ENCODE assay signal across 8 mouse cellular contexts in the genomic region with DNA sequence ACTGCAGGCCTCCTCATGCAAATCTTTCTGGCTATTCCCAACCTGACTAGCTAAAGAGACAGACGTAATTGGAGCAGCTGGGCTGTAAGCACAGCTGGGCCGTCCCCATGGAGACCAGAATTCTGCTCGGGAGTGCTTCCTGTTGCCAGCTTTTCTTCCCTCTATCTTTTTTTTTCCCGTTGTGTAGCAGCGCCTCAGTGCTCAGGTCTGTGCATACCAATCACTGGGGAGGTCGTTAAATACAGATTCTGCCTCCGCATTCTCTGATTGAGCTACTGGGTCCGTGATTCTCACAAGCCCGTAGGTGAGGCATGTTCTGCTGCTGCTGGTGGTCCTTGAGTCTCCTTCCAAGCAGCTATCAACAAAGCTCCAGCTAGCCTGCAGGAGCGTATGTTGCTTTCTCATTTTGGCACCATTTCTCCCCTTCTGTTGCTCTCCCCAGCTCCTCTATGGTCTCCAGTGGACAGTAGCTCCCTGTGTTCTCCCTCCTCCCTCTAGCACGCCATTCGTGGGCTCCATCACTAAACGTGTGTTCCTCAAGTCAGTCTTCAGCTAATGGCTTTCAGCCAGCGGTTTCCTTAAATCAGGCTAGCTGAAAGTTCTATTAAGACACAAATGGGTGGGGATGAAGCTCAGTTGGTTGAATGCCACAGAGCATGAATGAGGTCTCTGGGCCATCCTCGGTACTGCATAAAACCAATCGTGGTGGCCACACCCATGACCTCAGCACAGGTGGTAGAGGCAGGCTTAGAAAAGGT. TPM values are rescaled to one million over a fixed set of nuclear protein-coding genes. Genes with fewer than 3 reads are reported as not detected.
A peak's percentile ranks its signal among the peaks of the same experiment; 100 is the strongest.
DNase-seq lines count a peak whose midpoint lies in the region; ATAC-seq and TF ChIP-seq lines count a peak whose summit lies in the region.

No protein-coding gene starts in this region.

- peaks cover 4% of the 10 kb centered on the region; the same call in 1 of the 2 replicates for H3K4me1 ChIP-seq in forebrain, embryonic 11.5 days (replicated peaks; ENCODE audit: control insufficient read depth, insufficient read depth, low read length)
- H3K4me1 ChIP-seq in heart, embryonic 16.5 days (ENCODE audit: control insufficient read depth, insufficient read depth, low read length) = peaks cover 21% of the 10 kb centered on the region
- H3K4me1 ChIP-seq in midbrain, postnatal 0 days (ENCODE audit: insufficient read depth, low read length) = peaks cover 23% of the 10 kb centered on the region

- H3K4me2 ChIP-seq in forebrain, embryonic 11.5 days (ENCODE audit: low read depth, low read length, severe bottlenecking) = 0 out of 2 replicates have a peak overlapping the region, but pooled peaks have one; percentile 15
- H3K4me2 ChIP-seq in heart, embryonic 16.5 days (ENCODE audit: low read depth, low read length) = peak overlapping the region; percentile 44
- peak overlapping the region; percentile 45 for H3K4me2 ChIP-seq in midbrain, postnatal 0 days (ENCODE audit: low read depth, low read length, poor library complexity, severe bottlenecking)

- WGBS in forebrain, embryonic 11.5 days = 28% methylated on average over 16 of the region's 16 CpGs
- WGBS in heart, embryonic 16.5 days = 27% methylated on average over 16 of the region's 16 CpGs
- WGBS in midbrain, postnatal 0 days = 13% methylated on average over 16 of the region's 16 CpGs

- H3K9me3 ChIP-seq in forebrain, embryonic 11.5 days (ENCODE audit: control insufficient read depth, low read length) = no peaks in the 10 kb centered on the region
- no peaks in the 10 kb centered on the region for H3K9me3 ChIP-seq in heart, embryonic 16.5 days (replicated peaks; ENCODE audit: control insufficient read depth, low read length)
- H3K9me3 ChIP-seq in midbrain, postnatal 0 days (ENCODE audit: low read length) = no peaks in the 10 kb centered on the region

- no peak overlapping the region for H3K27ac ChIP-seq in forebrain, embryonic 11.5 days (ENCODE audit: low read depth, low read length)
- H3K27ac ChIP-seq in heart, embryonic 16.5 days (ENCODE audit: low read length) = peak overlapping the region; percentile 49
- H3K27ac ChIP-seq in midbrain, postnatal 0 days (ENCODE audit: low read depth, low read length) = peak overlapping the region; percentile 88

- TF ChIP-seq CTCF in midbrain, postnatal 0 days (IDR thresholded peaks at IDR 0.05) = no peak; the same call in 1 of the 2 replicates

- no peak overlapping the region for H3K4me3 ChIP-seq in forebrain, embryonic 11.5 days (ENCODE audit: low read depth, low read length)
- no peak overlapping the region for H3K4me3 ChIP-seq in heart, embryonic 16.5 days (ENCODE audit: low read length)
- peak overlapping the region; percentile 14; the same call in 1 of the 2 replicates for H3K4me3 ChIP-seq in midbrain, postnatal 0 days (ENCODE audit: low read depth, low read length)

- H3K9ac ChIP-seq in forebrain, embryonic 11.5 days (ENCODE audit: low read length) = no peak overlapping the region
- no peak overlapping the region for H3K9ac ChIP-seq in heart, embryonic 16.5 days (ENCODE audit: low read length)
- H3K9ac ChIP-seq in midbrain, postnatal 0 days (replicated peaks; ENCODE audit: low read length, poor library complexity, severe bottlenecking) = peak overlapping the region; percentile 51; the same call in 1 of the 2 replicates

- DNase-seq in CD4-positive helper T cell, adult 2 months (ENCODE audit: low read depth, low spot score) = peak; percentile 49
- DNase-seq in brain, adult 2 months (ENCODE audit: low read depth, low spot score) = peak; percentile 92
- peak; percentile 64 for DNase-seq in forebrain, embryonic 11.5 days (ENCODE audit: low spot score)
- peak; percentile 65 to 78 for DNase-seq in layer of hippocampus, postnatal 14 days (ENCODE audit: low spot score in 2 of 2)
- peak; percentile 89 for DNase-seq in midbrain, postnatal 0 days (ENCODE audit: low spot score)
- DNase-seq in urinary bladder, adult 18-20 months (ENCODE audit: low spot score in 2 of 2) = no peak
- no peak for DNase-seq in urinary bladder, postnatal 25 days (ENCODE audit: low spot score)

- no peaks in the 10 kb centered on the region for H3K27me3 ChIP-seq in forebrain, embryonic 11.5 days (ENCODE audit: control insufficient read depth, insufficient read depth, low read length)
- H3K27me3 ChIP-seq in heart, embryonic 16.5 days (ENCODE audit: control insufficient read depth, insufficient read depth, low read length) = no peaks in the 10 kb centered on the region
- no peaks in the 10 kb centered on the region for H3K27me3 ChIP-seq in midbrain, postnatal 0 days (ENCODE audit: insufficient read depth, low read length)

- ATAC-seq in forebrain, embryonic 11.5 days (replicated peaks; ENCODE audit: low FRiP score) = peak; percentile 71; the same call in 1 of the 2 replicates
- ATAC-seq in heart, embryonic 16.5 days (replicated peaks; ENCODE audit: extremely low read depth, insufficient read depth, low FRiP score) = 0 out of 2 replicates have a peak, but pooled peaks have one; percentile 15
- peak; percentile 88 for ATAC-seq in midbrain, postnatal 0 days (ENCODE audit: low FRiP score)

- H3K36me3 ChIP-seq in forebrain, embryonic 11.5 days (ENCODE audit: control insufficient read depth, insufficient read depth, low read length) = no peaks in the 10 kb centered on the region
- no peaks in the 10 kb centered on the region for H3K36me3 ChIP-seq in heart, embryonic 16.5 days (ENCODE audit: control insufficient read depth, insufficient read depth)
- H3K36me3 ChIP-seq in midbrain, postnatal 0 days (ENCODE audit: insufficient read depth, low read length) = no peaks in the 10 kb centered on the region

RNA-seq across cellular contexts. Expression of gene Srsf7, which starts 38.5 kb away (rescaled TPM):
- 841 and 893 TPM in 2 replicates for polyA plus RNA-seq in forebrain, embryonic 11.5 days (2014; fragmentation: Nextera tagmentation; extraction: Ambion mirVana)
- 291 and 311 TPM in 2 replicates for polyA plus RNA-seq in heart, embryonic 16.5 days (2015; fragmentation: Nextera tagmentation; extraction: Ambion mirVana)
- 100 to 1,000 TPM; 109 to 120 TPM for total RNA-seq in layer of hippocampus, postnatal 14 days (2021)
- total RNA-seq in midbrain, postnatal 0 days (2014; rRNA removed) = 150 and 173 TPM in 2 replicates
- polyA plus RNA-seq in midbrain, postnatal 0 days (2015; fragmentation: Nextera tagmentation; extraction: Ambion mirVana) = 199 and 224 TPM in 2 replicates

RNA-seq across cellular contexts. Expression of gene Ttc39d, which starts 38.7 kb away (rescaled TPM):
- polyA plus RNA-seq in forebrain, embryonic 11.5 days (2014; fragmentation: Nextera tagmentation; extraction: Ambion mirVana) = 0.07 TPM in 1 of 2 replicates, not detected in the other
- polyA plus RNA-seq in heart, embryonic 16.5 days (2015; fragmentation: Nextera tagmentation; extraction: Ambion mirVana) = 0.25 TPM in 1 of 2 replicates, not detected in the other
- total RNA-seq in layer of hippocampus, postnatal 14 days (2021) = under 1 TPM; 0.19 to 0.41 TPM
- total RNA-seq in midbrain, postnatal 0 days (2014; rRNA removed) = 0.11 TPM in 1 of 2 replicates, not detected in the other
- polyA plus RNA-seq in midbrain, postnatal 0 days (2015; fragmentation: Nextera tagmentation; extraction: Ambion mirVana) = 0.06 and 0.12 TPM in 2 replicates

RNA-seq across cellular contexts. Expression of gene Galm, which starts 41.3 kb away (rescaled TPM):
- polyA plus RNA-seq in forebrain, embryonic 11.5 days (2014; fragmentation: Nextera tagmentation; extraction: Ambion mirVana) = 11.2 and 12.5 TPM in 2 replicates
- 14.5 and 14.7 TPM in 2 replicates for polyA plus RNA-seq in heart, embryonic 16.5 days (2015; fragmentation: Nextera tagmentation; extraction: Ambion mirVana)
- 1 to 10 TPM; 4.0 to 5.0 TPM for total RNA-seq in layer of hippocampus, postnatal 14 days (2021)
- total RNA-seq in midbrain, postnatal 0 days (2014; rRNA removed) = 1.3 and 1.5 TPM in 2 replicates
- 1.00 and 1.1 TPM in 2 replicates for polyA plus RNA-seq in midbrain, postnatal 0 days (2015; fragmentation: Nextera tagmentation; extraction: Ambion mirVana)

RNA-seq across cellular contexts. Expression of gene Gemin6, which starts 55.6 kb away (rescaled TPM):
- 51.6 and 53.9 TPM in 2 replicates for polyA plus RNA-seq in forebrain, embryonic 11.5 days (2014; fragmentation: Nextera tagmentation; extraction: Ambion mirVana)
- polyA plus RNA-seq in heart, embryonic 16.5 days (2015; fragmentation: Nextera tagmentation; extraction: Ambion mirVana) = 26.3 and 26.8 TPM in 2 replicates
- 1 to 10 TPM; 3.9 to 4.7 TPM for total RNA-seq in layer of hippocampus, postnatal 14 days (2021)
- 5.6 and 9.2 TPM in 2 replicates for total RNA-seq in midbrain, postnatal 0 days (2014; rRNA removed)
- polyA plus RNA-seq in midbrain, postnatal 0 days (2015; fragmentation: Nextera tagmentation; extraction: Ambion mirVana) = 14.4 and 16.2 TPM in 2 replicates

Comparison
In these comparisons a context has a peak if more than half of its experiments do, and no peak if none do; other contexts are left out.
1. DNase-seq: peak in CD4-positive helper T cell, adult 2 months (single experiment), brain, adult 2 months (single experiment), forebrain, embryonic 11.5 days (single experiment), layer of hippocampus, postnatal 14 days (2 of 2) and midbrain, postnatal 0 days (single experiment); none in urinary bladder, adult 18-20 months (0 of 2) and urinary bladder, postnatal 25 days (single experiment).
2. ATAC-seq: peak in every context shown above with its lines; median percentile 88 in midbrain, postnatal 0 days; 71 in forebrain, embryonic 11.5 days; 15 in heart, embryonic 16.5 days.
3. Peak in every context shown above with its lines, with median percentiles within 50 percentile points of each other: H3K4me2 ChIP-seq.